Mouse (Mus musculus): ENCODE measurements around the gene Grm8.

DNA sequence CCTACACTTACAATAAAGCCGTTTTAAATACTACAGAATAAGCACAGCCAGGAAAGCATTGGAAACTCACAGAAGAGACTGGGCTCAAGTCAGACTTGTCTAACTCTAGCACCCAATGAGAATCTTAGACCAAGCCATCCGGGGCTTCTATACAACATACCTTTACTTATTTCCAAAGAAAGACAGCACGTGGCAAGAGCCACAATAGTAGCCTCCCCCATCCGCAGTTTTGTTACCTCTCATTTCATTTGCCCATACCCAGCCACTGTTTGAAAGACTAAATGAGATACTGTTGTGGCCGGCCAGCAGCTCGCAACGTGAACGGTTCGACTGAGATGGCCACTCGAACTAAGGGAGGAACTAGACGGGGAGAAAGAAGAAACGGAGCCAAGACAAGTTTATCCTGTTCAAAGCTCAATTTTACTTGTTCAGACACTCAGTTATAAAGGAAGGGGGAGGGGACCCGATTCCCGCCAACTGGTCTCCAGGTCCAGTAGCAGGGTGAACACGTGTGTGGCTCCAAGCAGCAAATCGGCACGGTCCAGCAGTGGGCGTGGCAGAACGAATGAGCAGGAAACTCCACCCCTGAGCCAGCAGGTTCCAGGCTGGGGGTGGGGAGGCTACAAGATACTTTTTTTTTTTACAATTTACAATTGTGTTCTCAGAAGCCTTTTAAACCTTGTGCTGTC, 35.0 kb upstream of the Grm8 start:
- TF ChIP-seq GATA2 (IDR thresholded peaks at IDR 0.05; ENCODE audit: borderline replicate concordance, low read depth, low read length) (no peak), CTCF (IDR thresholded peaks at IDR 0.05; ENCODE audit: low read depth, low read length) (no peak), POLR2AphosphoS5 (IDR thresholded peaks at IDR 0.05; ENCODE audit: insufficient replicate concordance, low read depth, low read length) (no peak), GATA1 (IDR thresholded peaks at IDR 0.05; ENCODE audit: borderline replicate concordance, low read length) (no peak)
